Mouse (Mus musculus) thymus, postnatal 25 days (tissue): ENCODE results near the gene D230025D16Rik.

Experiments used
- DNase-seq: peaks from one replicate; pipeline ENCODE4 v3.0.0; 2022

D230025D16Rik gene

GRCm38 (mm10) chr8:105237442-105238142 is 12.6 kb downstream of the D230025D16Rik start:
- DNase-seq: no peak

- DNase-seq: no peak
Measured at GRCm38 (mm10) chr8:105241016-105241415, 16.1 kb downstream of the D230025D16Rik start.

- no peak for DNase-seq
Measured at GRCm38 (mm10) chr8:105251954-105252353, 27.0 kb downstream of the D230025D16Rik start.

GRCm38 (mm10) chr8:105252680-105253537 is 28.0 kb downstream of the D230025D16Rik start:
- DNase-seq: no peak

DNA sequence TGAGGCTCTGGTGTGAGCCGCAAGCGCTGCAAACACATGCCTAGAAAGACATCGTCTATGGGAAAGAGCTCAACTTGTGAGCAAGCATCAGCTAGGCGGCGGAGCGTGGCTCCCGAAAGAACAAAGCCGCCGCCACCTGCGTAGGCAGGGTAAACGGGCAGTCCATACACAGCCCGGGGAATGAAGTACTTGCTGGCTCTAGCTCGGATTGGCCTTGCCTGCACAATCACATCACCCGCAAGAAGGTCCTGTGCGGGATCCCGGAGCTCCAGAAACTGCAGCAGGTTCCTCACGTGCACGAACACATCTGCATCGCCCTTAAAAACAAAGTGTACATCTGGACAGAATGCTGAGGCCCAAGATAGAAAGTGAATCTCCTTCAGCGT is 28.8 kb downstream of the D230025D16Rik start:
- no peak for DNase-seq

DNA sequence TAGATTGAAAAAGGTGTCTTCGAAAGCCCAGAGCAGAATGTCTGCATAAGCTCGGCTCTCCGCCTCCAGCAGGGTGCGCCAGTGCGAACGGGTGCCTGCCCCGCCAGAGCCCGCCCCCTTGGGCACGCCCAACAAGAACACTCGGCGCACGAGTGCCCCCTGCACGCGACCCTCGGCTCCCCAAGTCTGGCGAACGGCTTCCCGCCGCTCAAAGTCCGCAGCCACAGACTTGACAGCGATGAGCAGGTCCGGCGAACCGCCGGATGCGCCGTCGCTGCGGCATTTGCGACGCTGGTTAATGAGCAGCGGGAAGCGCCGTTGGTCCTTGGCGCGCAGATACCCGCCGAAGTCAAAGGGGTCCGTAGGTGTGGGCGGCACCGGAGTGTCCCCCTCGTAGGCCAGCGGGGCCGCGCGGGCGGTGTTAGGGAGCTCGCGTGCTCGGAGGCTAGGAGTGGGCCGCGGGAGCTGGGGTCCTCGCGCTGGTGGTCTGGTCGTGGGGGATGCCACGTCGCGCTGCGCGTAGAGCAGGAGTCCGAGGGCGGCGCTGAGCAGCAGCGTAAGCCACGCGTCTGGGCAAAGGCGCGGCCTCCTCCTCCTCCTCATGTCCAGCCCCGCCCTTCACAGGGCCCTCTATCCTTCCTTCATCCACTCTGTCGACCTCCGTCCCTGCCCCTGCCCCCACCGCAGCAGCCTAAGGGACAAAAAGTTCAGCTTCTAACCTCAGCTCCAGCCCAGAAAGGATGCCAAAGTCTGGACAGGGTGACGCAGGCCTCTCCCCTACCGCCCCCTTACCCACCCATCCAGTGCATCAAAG is 29.4 kb downstream of the D230025D16Rik start:
- DNase-seq: peak; percentile 97

GRCm38 (mm10) chr8:105254966-105255350 is 30.0 kb downstream of the D230025D16Rik start, which contains the start of gene B3gnt9:
Gene B3gnt9 (minus strand): TSS chr8:105255153.
- peak; percentile 77 for DNase-seq

- no peak for DNase-seq
Measured at GRCm38 (mm10) chr8:105257318-105258114, 32.6 kb downstream of the D230025D16Rik start.

DNA sequence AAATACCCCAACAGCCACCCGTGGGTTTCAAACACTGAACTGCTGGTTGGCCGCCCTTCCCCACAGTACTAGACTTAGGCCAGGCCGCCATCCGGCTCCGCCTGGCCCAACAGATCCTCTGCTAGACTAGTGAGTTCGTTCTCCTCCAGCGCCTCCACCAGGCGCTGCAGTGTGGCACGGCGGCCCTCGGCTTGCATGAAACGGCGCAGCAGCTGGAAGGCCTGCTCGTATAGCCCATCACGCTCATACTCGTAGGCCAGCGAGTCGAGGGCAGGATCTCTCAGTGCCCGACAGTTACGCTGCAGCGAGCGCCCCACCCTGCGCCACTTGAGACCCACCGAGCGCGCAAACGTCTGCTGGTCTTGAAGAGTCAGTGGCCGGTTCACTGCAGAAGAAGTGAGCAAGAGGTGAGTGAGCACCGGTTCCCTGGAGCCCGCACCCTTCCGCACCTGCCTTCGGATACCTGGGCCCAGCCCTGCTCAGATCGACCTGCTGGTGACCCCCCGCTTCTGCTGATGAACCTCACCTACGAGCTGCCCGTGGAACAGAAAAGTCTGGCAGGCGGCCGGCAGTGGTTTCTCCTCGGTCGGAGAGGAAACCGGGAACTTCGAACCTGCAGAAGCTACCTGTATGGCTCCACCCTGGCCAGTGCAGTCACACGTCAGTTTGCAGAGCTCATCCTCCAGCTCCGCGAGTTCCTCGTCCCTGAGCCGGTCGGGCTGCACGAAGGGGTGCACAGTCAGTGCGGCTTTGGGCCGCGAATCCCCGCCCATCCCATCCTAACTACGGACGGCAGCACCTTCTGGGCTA is 34.2 kb downstream of the D230025D16Rik start:
- no peak for DNase-seq

DNA sequence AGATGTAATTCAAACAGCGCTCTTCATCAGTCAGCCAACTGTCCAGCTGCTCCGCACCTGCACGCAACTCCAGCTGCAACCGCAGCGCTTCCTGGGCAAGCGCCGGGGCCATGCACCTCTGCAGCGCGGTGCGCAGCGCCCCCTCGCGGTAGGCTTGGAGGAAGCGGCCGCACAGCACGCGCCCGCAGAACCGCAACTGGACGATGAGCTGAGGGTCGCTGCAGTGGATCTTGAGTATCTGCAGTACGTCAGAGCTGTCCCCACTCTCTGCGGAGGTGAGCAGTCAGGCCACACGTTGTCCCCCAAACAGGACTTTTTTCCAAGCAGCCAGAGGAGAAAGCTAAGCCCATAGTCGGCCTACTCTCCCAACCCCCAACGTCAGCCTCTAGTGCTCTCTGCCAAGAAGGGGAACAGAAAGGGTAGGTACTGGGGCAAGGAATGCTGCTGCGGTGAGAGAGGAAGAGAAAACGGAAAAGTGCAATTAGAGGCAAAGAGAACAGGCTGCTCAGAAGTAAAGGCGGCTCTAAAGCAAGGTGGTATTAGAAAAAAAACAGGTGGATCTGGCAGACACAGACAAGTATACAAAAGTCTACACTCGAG is 34.9 kb downstream of the D230025D16Rik start:
- DNase-seq: peak; percentile 79

GRCm38 (mm10) chr8:105260371-105261099 is 35.6 kb downstream of the D230025D16Rik start:
- no peak for DNase-seq

DNA sequence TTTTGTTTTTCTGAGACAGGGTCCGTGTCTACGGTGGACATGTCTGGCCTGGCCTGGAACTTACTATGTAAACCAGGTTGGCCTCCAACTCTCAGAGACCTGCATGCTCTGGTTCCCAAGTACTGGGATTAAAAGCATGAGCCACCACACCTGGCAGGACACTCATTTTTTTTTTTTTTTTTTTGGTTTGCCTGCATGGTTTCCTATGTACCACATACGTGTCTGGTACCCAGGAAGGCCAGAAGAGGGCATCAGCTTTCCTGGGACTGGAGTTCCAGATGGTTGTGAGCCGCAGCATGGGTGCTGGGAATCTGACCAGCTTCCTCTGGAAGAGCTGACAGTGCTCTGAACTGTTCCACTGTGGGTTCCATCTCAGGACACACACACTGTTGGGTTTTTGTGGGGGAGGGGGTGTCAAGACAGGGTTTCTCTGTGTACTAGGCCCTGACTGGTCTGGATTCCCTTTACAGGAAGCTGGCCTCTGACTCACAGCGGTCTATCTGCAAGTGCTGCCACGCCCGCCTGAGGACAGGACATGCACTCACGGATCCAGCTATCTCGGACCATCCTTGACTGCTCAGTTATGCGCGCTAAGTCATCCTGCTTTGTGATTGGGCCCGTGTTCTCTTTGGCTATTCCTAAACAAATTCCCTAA is 36.5 kb downstream of the D230025D16Rik start:
- DNase-seq: no peak

DNA sequence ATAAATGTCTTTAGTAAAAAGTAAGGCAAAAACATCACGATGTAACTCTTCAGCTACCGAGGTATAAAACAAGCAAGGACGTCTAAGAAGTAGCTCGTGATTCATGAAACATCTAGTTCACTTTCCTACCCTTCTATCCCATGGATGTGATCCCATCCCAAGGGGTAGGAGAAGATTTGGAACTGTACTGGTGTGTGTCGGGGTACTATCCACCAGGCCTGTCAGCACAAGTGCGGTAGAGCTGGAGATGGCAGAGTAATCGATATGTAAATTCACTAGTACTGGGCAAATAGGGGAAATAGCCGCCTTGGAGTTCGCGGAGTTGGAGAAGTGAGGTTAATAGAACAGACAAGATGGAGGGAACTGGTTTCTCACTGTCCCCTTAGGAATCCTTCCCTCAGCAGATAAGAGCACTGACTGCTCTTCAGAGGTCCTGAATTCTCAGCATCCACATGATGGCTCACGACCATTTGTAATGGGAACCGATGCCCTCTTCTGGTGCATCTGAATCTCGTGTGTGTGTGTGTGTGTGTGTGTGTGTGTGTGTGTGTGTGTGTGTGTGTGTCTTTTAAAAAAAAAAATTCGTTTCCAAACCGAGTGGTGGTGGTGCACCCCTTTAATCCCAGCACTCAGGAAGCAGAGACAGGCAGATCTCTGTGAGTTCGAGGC is 38.4 kb downstream of the D230025D16Rik start:
- no peak for DNase-seq

DNA sequence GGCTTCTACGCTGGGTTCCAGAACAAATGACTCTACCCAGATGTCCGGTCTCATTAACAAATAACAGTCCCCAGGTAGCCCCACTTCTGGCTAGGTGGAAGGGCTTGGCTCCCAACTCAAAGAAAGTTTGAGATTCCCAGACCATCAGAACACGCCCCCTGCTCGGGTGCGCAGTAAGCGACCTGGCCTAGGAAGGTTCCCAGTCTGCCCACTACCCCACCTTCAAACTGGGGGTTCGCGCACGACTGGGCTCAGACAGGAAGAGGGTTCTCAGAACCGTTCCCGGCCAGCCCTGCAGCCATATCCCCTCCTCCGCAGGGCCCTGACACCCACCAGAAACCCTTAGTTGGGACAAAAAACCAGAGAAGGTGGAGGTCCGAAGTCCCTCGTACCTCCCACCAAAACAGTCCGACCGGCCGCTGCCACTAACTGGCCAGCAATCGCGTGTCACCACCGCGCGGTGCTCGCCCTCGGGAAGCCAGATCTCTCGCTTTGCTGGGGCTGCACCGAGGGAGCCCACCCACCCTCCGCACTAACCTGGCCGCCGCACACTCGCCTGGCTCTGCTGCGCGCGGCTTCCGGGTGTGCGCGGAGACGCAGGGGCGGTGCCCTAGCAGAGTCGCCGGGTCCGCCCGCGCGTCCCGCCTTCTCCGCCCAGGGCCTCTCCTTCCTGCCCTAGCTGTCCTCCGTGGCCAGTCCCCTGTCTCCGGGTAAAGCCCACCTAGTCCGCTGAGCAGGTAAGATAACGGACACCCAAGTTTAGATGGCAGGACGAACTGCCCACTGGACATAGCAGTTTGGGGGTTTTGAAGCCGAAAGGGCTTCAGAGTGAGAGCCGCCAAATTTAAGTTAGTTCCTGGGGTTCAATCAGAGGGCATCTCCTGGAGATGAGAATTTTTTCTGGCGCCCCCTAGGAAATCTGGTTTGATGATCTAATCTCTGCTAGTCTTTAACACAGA is 39.4 kb downstream of the D230025D16Rik start, which contains the start of the genes Tradd and Fbxl8:
Tradd (minus strand) TSS at position 586 of the 959 bp plus-strand sequence.
Fbxl8 (plus strand) TSS at position 625 of the 959 bp plus-strand sequence.
- peak; percentile 78 for DNase-seq

DNA sequence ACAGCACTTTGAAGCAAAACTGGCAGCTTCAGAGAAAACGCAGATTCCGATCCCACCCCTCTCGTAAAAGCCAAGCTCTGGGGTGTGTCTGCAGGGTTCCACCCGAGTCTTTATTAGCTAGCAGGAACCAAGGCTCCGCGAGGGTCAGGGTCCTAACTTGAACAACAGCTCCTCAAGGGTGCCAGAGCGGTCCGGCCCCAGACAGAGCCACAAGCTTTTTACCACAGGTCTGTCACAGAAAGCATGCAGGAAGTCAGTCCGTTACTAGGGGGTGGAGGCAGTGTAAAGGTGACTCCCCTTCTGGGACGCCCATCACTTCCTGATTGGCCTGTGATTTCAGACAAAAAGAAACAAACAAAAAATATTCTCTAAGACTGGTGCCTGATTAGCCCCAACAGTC is 40.2 kb downstream of the D230025D16Rik start:
- DNase-seq: peak; percentile 57

GRCm38 (mm10) chr8:105266775-105267174 is 41.8 kb downstream of the D230025D16Rik start:
- peak; percentile 40 for DNase-seq

GRCm38 (mm10) chr8:105268342-105269074 is 43.6 kb downstream of the D230025D16Rik start:
- DNase-seq: no peak
